Mouse (Mus musculus) MEL (cell line): ENCODE measurements around the gene Scn8a. TPM values are rescaled to one million over a fixed set of nuclear protein-coding genes. Genes with fewer than 3 reads are reported as not detected.

ENCODE experiments used
- DNase-seq: peaks from one replicate; pipeline ENCODE4 v3.0.0; 2011; ENCODE audit warnings: low read depth, low spot score
- H3K27ac ChIP-seq: 2 replicates; pipeline ENCODE4 v1.5.1; 2012; ENCODE audit warnings: low read depth, mild to moderate bottlenecking, control low read depth, low read length, moderate library complexity; ENCODE audit not compliant: control insufficient read depth
- H3K27me3 ChIP-seq, 2 experiments: fragments of 150-350 bp in 1 of 2; sonication (generic) in 1 of 2; 2 replicates each; pipeline ENCODE4 v1.6.1; 2012; ENCODE audit warnings: low read length in 2 of 2, mild to moderate bottlenecking in 2 of 2, improper control_type of control experiment in 1 of 2, moderate library complexity in 1 of 2; ENCODE audit not compliant: insufficient read depth in 2 of 2, control insufficient read depth in 1 of 2
- H3K36me3 ChIP-seq, 2 experiments: 2 replicates each; pipeline ENCODE4 v1.6.1; 2012 to 2014; ENCODE audit warnings: low read length in 2 of 2, improper control_type of control experiment in 1 of 2, inconsistent platforms in 1 of 2, mild to moderate bottlenecking in 1 of 2; ENCODE audit not compliant: insufficient read depth in 2 of 2, control insufficient read depth in 1 of 2
- H3K4me1 ChIP-seq, 2 experiments: fragments of 150-350 bp in 1 of 2; sonication (generic) in 1 of 2; 2 replicates each; pipeline ENCODE4 v1.6.1; 2012; ENCODE audit warnings: low read length in 2 of 2, improper control_type of control experiment in 1 of 2, mild to moderate bottlenecking in 1 of 2; ENCODE audit not compliant: insufficient read depth in 2 of 2, control insufficient read depth in 1 of 2
- H3K4me3 ChIP-seq, 2 experiments: fragments of 150-350 bp in 1 of 2; sonication (generic) in 1 of 2; 2 replicates each; pipeline ENCODE4 v1.5.1; 2012; ENCODE audit warnings: low read depth in 2 of 2, low read length in 2 of 2, mild to moderate bottlenecking in 2 of 2, moderate library complexity in 2 of 2, control low read depth in 1 of 2, improper control_type of control experiment in 1 of 2; ENCODE audit not compliant: control insufficient read depth in 1 of 2, insufficient read depth in 1 of 2
- H3K79me2 ChIP-seq: 2 replicates; pipeline ENCODE4 v1.6.1; 2012; ENCODE audit warnings: mild to moderate bottlenecking, low read length, moderate library complexity; ENCODE audit not compliant: control insufficient read depth, poor library complexity, insufficient read depth
- H3K9ac ChIP-seq: 2 replicates; pipeline ENCODE4 v1.6.1; 2012; ENCODE audit warnings: low read depth, mild to moderate bottlenecking, control low read depth, low read length, moderate library complexity; ENCODE audit not compliant: control insufficient read depth, poor library complexity, severe bottlenecking
- H3K9me3 ChIP-seq: fragments of 150-350 bp; sonication (generic); replicated peaks from 2 replicates; pipeline ENCODE4 v1.6.1; 2012; ENCODE audit warnings: mild to moderate bottlenecking, low read length, improper control_type of control experiment, moderate library complexity; ENCODE audit not compliant: insufficient read depth
- BHLHE40 ChIP-seq: IDR thresholded peaks from 2 replicates; pipeline ENCODE4 v1.6.1; 2012; ENCODE audit warnings: low read depth, mild to moderate bottlenecking, inconsistent platforms, low read length, improper control_type of control experiment, borderline replicate concordance
- CHD2 ChIP-seq: IDR thresholded peaks from 2 replicates; pipeline ENCODE4 v1.6.1; 2011; ENCODE audit warnings: low read length, improper control_type of control experiment
- ETS1 ChIP-seq: IDR thresholded peaks from 2 replicates; pipeline ENCODE4 v1.6.1; 2012; ENCODE audit warnings: low read depth, mild to moderate bottlenecking, inconsistent platforms, low read length, improper control_type of control experiment, moderate library complexity
- GABPA ChIP-seq: IDR thresholded peaks from 2 replicates; pipeline ENCODE4 v1.6.1; 2012; ENCODE audit warnings: low read depth, mild to moderate bottlenecking, inconsistent platforms, low read length, improper control_type of control experiment, moderate library complexity
- HCFC1 ChIP-seq: IDR thresholded peaks from 2 replicates; pipeline ENCODE4 v1.6.1; 2012; ENCODE audit warnings: low read depth, mild to moderate bottlenecking, inconsistent platforms, low read length, improper control_type of control experiment, moderate library complexity
- JUND ChIP-seq: IDR thresholded peaks from 2 replicates; pipeline ENCODE4 v1.6.1; 2011; ENCODE audit warnings: low read depth, mild to moderate bottlenecking, improper control_type of control experiment, low read length
- KAT2A ChIP-seq: conservative IDR thresholded peaks from 2 replicates; pipeline ENCODE4 v1.6.1; 2012; ENCODE audit warnings: low read depth, low read length, improper control_type of control experiment, inconsistent platforms
- MYB ChIP-seq: IDR thresholded peaks from 2 replicates; pipeline ENCODE4 v1.6.1; 2011; ENCODE audit warnings: mild to moderate bottlenecking, low read depth, low read length, improper control_type of control experiment
- NELFE ChIP-seq: IDR thresholded peaks from 2 replicates; pipeline ENCODE4 v1.6.1; 2011; ENCODE audit warnings: low read depth, low read length, improper control_type of control experiment
- POLR2AphosphoS2 ChIP-seq: IDR thresholded peaks from 2 replicates; pipeline ENCODE4 v1.6.1; 2011; ENCODE audit warnings: low read length, improper control_type of control experiment
- SIN3A ChIP-seq: IDR thresholded peaks from 2 replicates; pipeline ENCODE4 v1.6.1; 2012; ENCODE audit warnings: low read length, improper control_type of control experiment, inconsistent platforms
- TBP ChIP-seq: IDR thresholded peaks from 2 replicates; pipeline ENCODE4 v1.8.0; 2011; ENCODE audit warnings: low read depth, low read length, improper control_type of control experiment
- ZKSCAN1 ChIP-seq: IDR thresholded peaks from 2 replicates; pipeline ENCODE4 v1.6.1; 2012; ENCODE audit warnings: low read depth, mild to moderate bottlenecking, inconsistent platforms, low read length, improper control_type of control experiment, moderate library complexity
- ZMIZ1 ChIP-seq: IDR thresholded peaks from 2 replicates; pipeline ENCODE4 v1.6.1; 2012; ENCODE audit warnings: low read depth, mild to moderate bottlenecking, inconsistent platforms, low read length, improper control_type of control experiment, moderate library complexity
- polyA plus RNA-seq, 2 experiments: library from polyadenylated mRNA; stranded (reverse) in 1 of 2; unstranded in 1 of 2; fragments of >175 nt in 1 of 2; fragments of >200 nt in 1 of 2; gene quantifications; 2 replicates each; pipeline versions ENCODE4 v1.2.1 to v1.2.4; 2012; ENCODE audit warnings: low replicate concordance in 2 of 2, low read depth in 1 of 2; ENCODE audit not compliant: insufficient read length in 2 of 2, insufficient read depth in 1 of 2, missing spikeins in 1 of 2
- total RNA-seq: library from RNA; depleted of rRNA; stranded (reverse); fragments of 300-350 nt; gene quantifications from 2 replicates; pipeline ENCODE4 v1.2.3, GENCODE M21; 2012

Scn8a gene
- total and polyA plus RNA-seq, 3 experiments, result 0.01 to 0.08 TPM; not detected in 1

- Histone ChIP-seq H3K9ac (no peak overlapping the region), H3K27ac (no peak overlapping the region), H3K79me2 (no peaks in the 10 kb centered on the region), H3K9me3 (no peaks in the 10 kb centered on the region), H3K27me3 (peaks cover 8 to 24% of the 10 kb centered on the region in 2 experiments), H3K4me3 (no peak overlapping the region), H3K4me1 (no peaks in the 10 kb centered on the region), H3K36me3 (no peaks in the 10 kb centered on the region)
- DNase-seq, result no peak
- no peak for TF ChIP-seq SIN3A
Observed at GRCm38 (mm10) chr15:101074067-101074466, 204.4 kb downstream of the Scn8a start.

- Histone ChIP-seq H3K4me1 (no peaks in the 10 kb centered on the region), H3K36me3 (no peaks in the 10 kb centered on the region), H3K27ac (no peak overlapping the region), H3K27me3 (peaks cover 8 to 17% of the 10 kb centered on the region in 2 experiments), H3K79me2 (no peaks in the 10 kb centered on the region), H3K4me3 (no peak overlapping the region), H3K9ac (no peak overlapping the region), H3K9me3 (no peaks in the 10 kb centered on the region)
- DNase-seq, result no peak
- TF ChIP-seq ETS1, result no peak
- no peak for TF ChIP-seq HCFC1
- TF ChIP-seq CHD2, result no peak
- TF ChIP-seq ZKSCAN1, result no peak
Observed at GRCm38 (mm10) chr15:101075150-101075549, 205.5 kb downstream of the Scn8a start.

- Histone ChIP-seq H3K9ac (no peak overlapping the region), H3K27ac (no peak overlapping the region), H3K9me3 (no peaks in the 10 kb centered on the region), H3K36me3 (no peaks in the 10 kb centered on the region), H3K4me3 (no peak overlapping the region), H3K4me1 (no peaks in the 10 kb centered on the region), H3K27me3 (peaks cover 6 to 15% of the 10 kb centered on the region in 2 experiments), H3K79me2 (no peaks in the 10 kb centered on the region)
- no peak for DNase-seq
- TF ChIP-seq ETS1, result no peak
- TF ChIP-seq GABPA, result no peak
- no peak for TF ChIP-seq BHLHE40
- TF ChIP-seq NELFE, result no peak
- no peak for TF ChIP-seq KAT2A
- no peak for TF ChIP-seq CHD2
- no peak for TF ChIP-seq POLR2AphosphoS2
- no peak for TF ChIP-seq JUND
- TF ChIP-seq ZMIZ1, result no peak
- no peak for TF ChIP-seq TBP
- no peak for TF ChIP-seq HCFC1
- TF ChIP-seq MYB, result no peak
Observed at GRCm38 (mm10) chr15:101075656-101076055, 206.0 kb downstream of the Scn8a start.
